ENCODE assay signal across 13 mouse cellular contexts in the genomic region with DNA sequence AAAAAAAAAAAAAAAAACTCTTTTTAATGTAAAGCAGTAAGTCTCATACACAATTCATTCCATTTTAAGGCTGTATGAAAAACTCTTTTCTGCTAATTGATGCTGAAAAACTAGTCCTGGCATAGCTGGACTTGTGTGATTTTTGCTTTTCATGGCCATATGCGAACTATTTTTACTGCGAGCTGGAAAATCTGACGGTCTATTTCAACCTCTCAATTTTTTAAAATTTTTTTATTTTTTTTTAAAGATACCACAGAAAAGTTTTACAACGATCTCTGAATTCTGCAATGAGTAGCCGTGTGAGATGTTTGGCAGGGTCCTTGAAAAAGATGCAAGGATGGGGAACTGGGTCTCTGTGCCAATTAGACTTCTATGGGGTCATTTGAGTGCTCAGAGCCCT.
"Had no signal": no experiment of that assay in that cellular context is flagged by ENCODE, and none has a peak within 500 bp of the region (broad histone marks: within the 10 kb centered on the region; RNA-seq: fewer than 3 reads in every experiment).

No protein-coding gene starts in this region.

- H3K9me3 ChIP-seq: midbrain, embryonic 13.5 days; midbrain, embryonic 15.5 days; neural tube, embryonic 12.5 days; stomach, embryonic 15.5 days had no signal

- H3K27me3 ChIP-seq: midbrain, embryonic 13.5 days; midbrain, embryonic 15.5 days; stomach, embryonic 15.5 days had no signal

- ATAC-seq: midbrain, embryonic 13.5 days; midbrain, embryonic 15.5 days had no signal

- H3K27ac ChIP-seq: midbrain, embryonic 13.5 days; midbrain, embryonic 15.5 days; neural tube, embryonic 12.5 days; stomach, embryonic 15.5 days; stomach, postnatal 0 days had no signal

- H3K4me2 ChIP-seq: lung, embryonic 14.5 days; midbrain, embryonic 11.5 days; midbrain, embryonic 13.5 days; midbrain, embryonic 15.5 days; neural tube, embryonic 12.5 days; stomach, embryonic 15.5 days had no signal

- DNase-seq: lung, adult 18-20 months; lung, postnatal 10 days; lung, postnatal 4 days; thymus, adult 18-20 months; thymus, postnatal 14 days; thymus, postnatal 36 days had no signal

- H3K36me3 ChIP-seq: midbrain, embryonic 13.5 days; midbrain, embryonic 15.5 days; neural tube, embryonic 12.5 days; stomach, embryonic 15.5 days had no signal

- H3K4me3 ChIP-seq: midbrain, embryonic 13.5 days; midbrain, embryonic 15.5 days; neural tube, embryonic 12.5 days; stomach, embryonic 15.5 days had no signal

- H3K9ac ChIP-seq: lung, embryonic 14.5 days; midbrain, embryonic 13.5 days; midbrain, embryonic 15.5 days; neural tube, embryonic 12.5 days; stomach, embryonic 15.5 days had no signal
